Comparison of ENCODE assay signal across 8 mouse cellular contexts in the genomic region with DNA sequence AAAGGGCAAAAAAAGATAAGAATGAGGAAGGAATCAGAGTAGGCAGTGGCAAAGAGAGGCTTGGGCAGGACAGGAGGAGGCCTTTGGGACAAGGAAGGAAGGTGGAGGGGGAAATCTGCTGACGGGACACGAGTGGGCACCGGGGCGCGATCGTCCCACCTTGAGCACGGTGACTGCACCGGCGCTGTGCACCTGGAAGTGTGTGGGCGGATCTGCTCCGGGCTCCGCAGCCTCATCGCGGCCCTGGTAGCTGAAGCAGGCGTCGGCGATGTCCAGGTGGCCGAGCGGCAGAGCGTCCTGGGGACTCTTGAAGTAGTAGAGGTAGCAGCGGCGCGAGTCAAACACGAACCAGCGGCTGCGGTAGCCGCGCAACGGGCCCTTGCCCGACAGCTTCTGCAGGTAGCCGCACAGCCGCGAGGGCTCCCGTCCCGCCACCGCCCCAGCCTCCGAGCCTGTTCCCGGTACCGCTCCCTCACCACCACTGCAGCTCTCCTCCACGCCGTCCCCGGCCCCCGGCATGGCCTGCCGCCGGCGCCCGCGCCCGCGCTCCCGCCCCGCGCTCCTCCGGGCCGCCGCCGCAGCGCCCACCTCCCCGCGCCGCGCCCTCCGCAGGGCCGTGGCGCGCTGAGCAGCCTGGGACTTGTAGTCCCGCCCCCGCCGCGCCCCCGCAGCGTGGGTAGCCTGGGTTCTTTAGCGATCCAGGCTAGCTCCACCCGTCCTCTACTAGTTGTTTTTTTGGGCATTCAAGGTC. TPM values are rescaled to one million over a fixed set of nuclear protein-coding genes. Genes with fewer than 3 reads are reported as not detected.
DNase-seq lines count a peak whose midpoint lies in the region; ATAC-seq and TF ChIP-seq lines count a peak whose summit lies in the region.

Tbc1d2b (minus strand) TSS at position 612 of the 751 bp plus-strand sequence.

- no peaks in the 10 kb centered on the region; the same call in none of the 2 replicates for H3K4me1 ChIP-seq in brown adipose tissue, adult 24 weeks (ENCODE audit: control insufficient read depth, insufficient read depth, insufficient read length, low read length)
- peaks cover 4% of the 10 kb centered on the region; the same call in 1 of the 2 replicates for H3K4me1 ChIP-seq in forebrain, embryonic 11.5 days (replicated peaks; ENCODE audit: control insufficient read depth, insufficient read depth, low read length)
- H3K4me1 ChIP-seq in heart, embryonic 15.5 days (replicated peaks) = peaks cover 25% of the 10 kb centered on the region
- peaks cover 83% of the 10 kb centered on the region for H3K4me1 ChIP-seq in liver, embryonic 15.5 days (replicated peaks)
- peaks cover 13% of the 10 kb centered on the region for H3K4me1 ChIP-seq in neural tube, embryonic 12.5 days
- peaks cover 2% of the 10 kb centered on the region; the same call in 1 of the 2 replicates for H3K4me1 ChIP-seq in stomach, postnatal 0 days (replicated peaks; ENCODE audit: control insufficient read depth, insufficient read depth)

- H3K27ac ChIP-seq in brown adipose tissue, adult 24 weeks (replicated peaks; ENCODE audit: low read depth, low read length) = peak within 1 kb of the TSS; percentile 66
- H3K27ac ChIP-seq in forebrain, embryonic 11.5 days (ENCODE audit: low read depth, low read length) = no peak within 1 kb of the TSS
- H3K27ac ChIP-seq in heart, embryonic 15.5 days = peak within 1 kb of the TSS; percentile 78
- H3K27ac ChIP-seq in liver, embryonic 15.5 days (replicated peaks) = peak within 1 kb of the TSS; percentile 85
- H3K27ac ChIP-seq in neural tube, embryonic 12.5 days = no peak within 1 kb of the TSS
- H3K27ac ChIP-seq in stomach, postnatal 0 days (replicated peaks) = peak within 1 kb of the TSS; percentile 95

- TF ChIP-seq CTCF in stomach, postnatal 0 days (IDR thresholded peaks at IDR 0.05; ENCODE audit: low read depth) = no peak

- no peaks in the 10 kb centered on the region for H3K27me3 ChIP-seq in forebrain, embryonic 11.5 days (ENCODE audit: control insufficient read depth, insufficient read depth, low read length)
- H3K27me3 ChIP-seq in heart, embryonic 15.5 days = no peaks in the 10 kb centered on the region
- no peaks in the 10 kb centered on the region for H3K27me3 ChIP-seq in liver, embryonic 15.5 days
- H3K27me3 ChIP-seq in neural tube, embryonic 12.5 days (replicated peaks) = no peaks in the 10 kb centered on the region
- no peaks in the 10 kb centered on the region for H3K27me3 ChIP-seq in stomach, postnatal 0 days (ENCODE audit: control insufficient read depth, insufficient read depth, low read length)

- no peaks in the 10 kb centered on the region for H3K36me3 ChIP-seq in forebrain, embryonic 11.5 days (ENCODE audit: control insufficient read depth, insufficient read depth, low read length)
- no peaks in the 10 kb centered on the region for H3K36me3 ChIP-seq in heart, embryonic 15.5 days
- H3K36me3 ChIP-seq in liver, embryonic 15.5 days (replicated peaks) = peaks cover 8% of the 10 kb centered on the region; the same call in 1 of the 2 replicates
- no peaks in the 10 kb centered on the region for H3K36me3 ChIP-seq in neural tube, embryonic 12.5 days
- H3K36me3 ChIP-seq in stomach, postnatal 0 days (ENCODE audit: control insufficient read depth, insufficient read depth, low read length) = no peaks in the 10 kb centered on the region

- H3K9me3 ChIP-seq in forebrain, embryonic 11.5 days (ENCODE audit: control insufficient read depth, low read length) = no peaks in the 10 kb centered on the region
- no peaks in the 10 kb centered on the region for H3K9me3 ChIP-seq in heart, embryonic 15.5 days (replicated peaks)
- no peaks in the 10 kb centered on the region for H3K9me3 ChIP-seq in liver, embryonic 15.5 days (replicated peaks)
- no peaks in the 10 kb centered on the region for H3K9me3 ChIP-seq in neural tube, embryonic 12.5 days
- H3K9me3 ChIP-seq in stomach, postnatal 0 days (ENCODE audit: control insufficient read depth, low read length) = no peaks in the 10 kb centered on the region

- TF ChIP-seq EP300 in stomach, postnatal 0 days (optimal IDR thresholded peaks at IDR 0.05) = no peak

- peak within 1 kb of the TSS; percentile 97 for H3K4me3 ChIP-seq in brown adipose tissue, adult 24 weeks (ENCODE audit: insufficient read depth, low read depth, low read length)
- H3K4me3 ChIP-seq in forebrain, embryonic 11.5 days (ENCODE audit: low read depth, low read length) = peak within 1 kb of the TSS; percentile 75
- peak within 1 kb of the TSS; percentile 82 for H3K4me3 ChIP-seq in heart, embryonic 15.5 days
- H3K4me3 ChIP-seq in liver, embryonic 15.5 days (replicated peaks) = peak within 1 kb of the TSS; percentile 78
- peak within 1 kb of the TSS; percentile 75 for H3K4me3 ChIP-seq in neural tube, embryonic 12.5 days
- peak within 1 kb of the TSS; percentile 84 for H3K4me3 ChIP-seq in stomach, postnatal 0 days (ENCODE audit: low read depth, low read length)

- peak within 1 kb of the TSS; percentile 79 for H3K9ac ChIP-seq in forebrain, embryonic 11.5 days (ENCODE audit: low read length)
- peak within 1 kb of the TSS; percentile 81 for H3K9ac ChIP-seq in heart, embryonic 15.5 days
- peak within 1 kb of the TSS; percentile 86 for H3K9ac ChIP-seq in liver, embryonic 15.5 days
- peak within 1 kb of the TSS; percentile 68 for H3K9ac ChIP-seq in neural tube, embryonic 12.5 days
- peak within 1 kb of the TSS; percentile 87 for H3K9ac ChIP-seq in stomach, postnatal 0 days (ENCODE audit: low read length)

- DNase-seq in CD4-positive, CD25-positive, alpha-beta regulatory T cell, adult 2 months (ENCODE audit: low read depth, low spot score) = peak; percentile 81
- peak; percentile 83 for DNase-seq in forebrain, embryonic 11.5 days (ENCODE audit: low spot score)
- peak; percentile 80 for DNase-seq in kidney, postnatal 14 days
- peak; percentile 84 for DNase-seq in stomach, postnatal 0 days (ENCODE audit: low spot score)

- WGBS in forebrain, embryonic 11.5 days = 1% methylated on average over 73 of the region's 74 CpGs
- WGBS in heart, embryonic 15.5 days = under 1% methylated on average over 74 of the region's 74 CpGs
- under 1% methylated on average over 74 of the region's 74 CpGs for WGBS in liver, embryonic 15.5 days (ENCODE audit: insufficient replicate concordance)
- 1% methylated on average over 74 of the region's 74 CpGs for WGBS in neural tube, embryonic 12.5 days
- WGBS in stomach, postnatal 0 days = 2% methylated on average over 54 of the region's 74 CpGs

- ATAC-seq in forebrain, embryonic 11.5 days (replicated peaks; ENCODE audit: low FRiP score) = peak; percentile 93
- ATAC-seq in heart, embryonic 15.5 days (replicated peaks; ENCODE audit: insufficient number of reproducible peaks, insufficient read depth, low FRiP score, low read depth) = peak; percentile 85
- ATAC-seq in liver, embryonic 15.5 days (ENCODE audit: insufficient read depth) = peak; percentile 88
- peak; percentile 95 for ATAC-seq in neural tube, embryonic 12.5 days (ENCODE audit: low FRiP score, low read depth)
- peak; percentile 83 for ATAC-seq in stomach, postnatal 0 days (ENCODE audit: low FRiP score, low TSS enrichment)

- H3K4me2 ChIP-seq in forebrain, embryonic 11.5 days (ENCODE audit: low read depth, low read length, severe bottlenecking) = peak within 1 kb of the TSS; percentile 77
- H3K4me2 ChIP-seq in heart, embryonic 15.5 days = peak within 1 kb of the TSS; percentile 90
- peak within 1 kb of the TSS; percentile 85 for H3K4me2 ChIP-seq in liver, embryonic 15.5 days
- peak within 1 kb of the TSS; percentile 86 for H3K4me2 ChIP-seq in neural tube, embryonic 12.5 days (replicated peaks)
- peak within 1 kb of the TSS; percentile 93 for H3K4me2 ChIP-seq in stomach, postnatal 0 days (replicated peaks; ENCODE audit: low read depth)

RNA-seq across cellular contexts. Expression of gene Tbc1d2b, which starts in this region (rescaled TPM):
- 7.7 and 8.1 TPM in 2 replicates for polyA plus RNA-seq in brown adipose tissue, adult 24 weeks (2012; ENCODE audit: insufficient read depth, insufficient read length, missing spikeins)
- 11.6 TPM in 2 replicates for polyA plus RNA-seq in forebrain, embryonic 11.5 days (2014; fragmentation: Nextera tagmentation; extraction: Ambion mirVana)
- 5.4 and 9.7 TPM in 2 replicates for polyA plus RNA-seq in heart, embryonic 15.5 days (2015; fragmentation: Nextera tagmentation; extraction: Ambion mirVana)
- polyA plus RNA-seq in liver, embryonic 15.5 days (2015; fragmentation: Nextera tagmentation; extraction: Ambion mirVana) = 7.7 and 9.1 TPM in 2 replicates
- 8.6 and 11.7 TPM in 2 replicates for polyA plus RNA-seq in neural tube, embryonic 12.5 days (2016; fragmentation: Nextera tagmentation; extraction: Ambion mirVana)
- 6.6 and 7.7 TPM in 2 replicates for polyA plus RNA-seq in stomach, postnatal 0 days (2015; fragmentation: Nextera tagmentation; extraction: Ambion mirVana)

Comparison
In these comparisons a context has a peak if more than half of its experiments do, and no peak if none do; other contexts are left out.
1. H3K27ac ChIP-seq: peak in brown adipose tissue, adult 24 weeks (single experiment), heart, embryonic 15.5 days (single experiment), liver, embryonic 15.5 days (single experiment) and stomach, postnatal 0 days (single experiment); none in forebrain, embryonic 11.5 days (single experiment) and neural tube, embryonic 12.5 days (single experiment).
2. Peak in every context shown above with its lines, with median percentiles within 50 percentile points of each other: DNase-seq, H3K4me3 ChIP-seq, ATAC-seq, H3K4me2 ChIP-seq and H3K9ac ChIP-seq.